Comparison of ENCODE assay signal across 10 mouse cellular contexts in the genomic region with DNA sequence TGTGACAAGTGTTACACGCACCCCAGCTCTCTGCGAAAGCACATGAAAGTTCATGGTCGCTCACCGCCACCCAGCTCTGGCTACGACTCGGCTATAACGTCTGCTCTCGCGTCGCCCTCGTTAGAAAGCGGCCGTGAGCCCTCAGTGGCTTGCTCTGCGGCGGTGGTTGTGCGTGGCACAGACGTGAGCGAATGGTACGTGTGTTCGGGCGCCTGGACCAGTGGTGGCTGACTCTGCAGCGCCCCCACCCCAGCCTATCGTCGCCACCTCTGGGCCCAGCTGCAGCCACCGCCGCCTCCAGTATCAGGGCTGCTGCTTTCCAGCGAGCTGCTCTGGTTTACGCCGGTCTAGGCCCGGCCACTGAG. TPM values are rescaled to one million over a fixed set of nuclear protein-coding genes. Genes with fewer than 3 reads are reported as not detected.
DNase-seq lines count a peak whose midpoint lies in the region; ATAC-seq and TF ChIP-seq lines count a peak whose summit lies in the region.
"Had no signal": no experiment of that assay in that cellular context is flagged by ENCODE, and none has a peak within 500 bp of the region (broad histone marks: within the 10 kb centered on the region; RNA-seq: fewer than 3 reads in every experiment).

No protein-coding gene starts in this region.

- peaks cover 7% of the 10 kb centered on the region; the same call in 1 of the 2 replicates for H3K9me3 ChIP-seq in ES-Bruce4 (replicated peaks; ENCODE audit: control insufficient read depth, insufficient read depth, low read length, poor library complexity, severe bottlenecking)
- H3K9me3 ChIP-seq in forebrain, embryonic 10.5 days: no peaks in the 10 kb centered on the region
- H3K9me3 ChIP-seq in limb, embryonic 14.5 days (ENCODE audit: control insufficient read depth, low read length): no peaks in the 10 kb centered on the region
- H3K9me3 ChIP-seq in intestine, embryonic 15.5 days: no peaks in the 10 kb centered on the region

- peak; percentile 17 for TF ChIP-seq CTCF in ES-Bruce4 (IDR thresholded peaks at IDR 0.05; ENCODE audit: low read depth, low read length)

- H3K4me2 ChIP-seq in limb, embryonic 14.5 days (replicated peaks; ENCODE audit: low read depth, low read length, severe bottlenecking): no peak overlapping the region
- no peak overlapping the region for H3K4me2 ChIP-seq in intestine, embryonic 15.5 days (replicated peaks)

- peak; percentile 71 for DNase-seq in ZHBTc4 (ENCODE audit: low read depth, low spot score)
- peak; percentile 75 for DNase-seq in forebrain, embryonic 10.5 days (ENCODE audit: extremely low spot score, low spot score)
- no peak for DNase-seq in limb, embryonic 14.5 days (ENCODE audit: low spot score)
- DNase-seq in T-cell, adult 2 months (ENCODE audit: low spot score): no peak
- no peak for DNase-seq in kidney, postnatal 10 days
- DNase-seq: thymus, adult 18-20 months had no signal

- H3K9ac ChIP-seq in ES-Bruce4 (ENCODE audit: low read depth, poor library complexity, severe bottlenecking): no peak overlapping the region
- H3K9ac ChIP-seq in limb, embryonic 14.5 days (ENCODE audit: low read depth, low read length, severe bottlenecking): no peak overlapping the region
- no peak overlapping the region for H3K9ac ChIP-seq in intestine, embryonic 15.5 days
- H3K9ac ChIP-seq: liver, embryonic 14.5 days had no signal

- ATAC-seq in limb, embryonic 14.5 days (ENCODE audit: low FRiP score, low read depth): peak; percentile 35; the same call in 1 of the 2 replicates
- ATAC-seq in intestine, embryonic 15.5 days: no peak
- no peak for ATAC-seq in frontal cortex, adult (ENCODE audit: low TSS enrichment)

- H3K36me3 ChIP-seq in ES-Bruce4 (ENCODE audit: control insufficient read depth, insufficient read depth, low read length, poor library complexity, severe bottlenecking): no peaks in the 10 kb centered on the region
- H3K36me3 ChIP-seq in forebrain, embryonic 10.5 days (replicated peaks): no peaks in the 10 kb centered on the region
- no peaks in the 10 kb centered on the region for H3K36me3 ChIP-seq in limb, embryonic 14.5 days (ENCODE audit: control insufficient read depth, insufficient read depth, low read length)
- no peaks in the 10 kb centered on the region for H3K36me3 ChIP-seq in intestine, embryonic 15.5 days

- no peak overlapping the region for H3K27ac ChIP-seq in ES-Bruce4 (ENCODE audit: insufficient read depth, low read length)
- peak overlapping the region; percentile 99 for H3K27ac ChIP-seq in forebrain, embryonic 10.5 days
- no peak overlapping the region for H3K27ac ChIP-seq in limb, embryonic 14.5 days (replicated peaks; ENCODE audit: low read depth, low read length)
- no peak overlapping the region for H3K27ac ChIP-seq in intestine, embryonic 15.5 days
- H3K27ac ChIP-seq: liver, embryonic 14.5 days had no signal

- peaks cover 1% of the 10 kb centered on the region for H3K4me1 ChIP-seq in ES-Bruce4 (ENCODE audit: control insufficient read depth, insufficient read depth, low read length)
- H3K4me1 ChIP-seq in forebrain, embryonic 10.5 days: peaks cover 92% of the 10 kb centered on the region
- peaks cover 8% of the 10 kb centered on the region for H3K4me1 ChIP-seq in limb, embryonic 14.5 days (ENCODE audit: control insufficient read depth, insufficient read depth, low read length)
- peaks cover 7% of the 10 kb centered on the region; the same call in 1 of the 2 replicates for H3K4me1 ChIP-seq in intestine, embryonic 15.5 days (replicated peaks)

- WGBS in forebrain, embryonic 10.5 days: under 1% methylated on average over 30 of the region's 30 CpGs
- WGBS in limb, embryonic 14.5 days: under 1% methylated on average over 26 of the region's 30 CpGs
- WGBS in intestine, embryonic 15.5 days: under 1% methylated on average over 30 of the region's 30 CpGs

- H3K4me3 ChIP-seq in ES-Bruce4 (ENCODE audit: low read depth, low read length): peak overlapping the region; percentile 62
- peak overlapping the region; percentile 73 for H3K4me3 ChIP-seq in forebrain, embryonic 10.5 days
- H3K4me3 ChIP-seq in limb, embryonic 14.5 days (replicated peaks; ENCODE audit: low read length): no peak overlapping the region
- H3K4me3 ChIP-seq in intestine, embryonic 15.5 days (replicated peaks): no peak overlapping the region

- TF ChIP-seq EP300 in ES-Bruce4 (IDR thresholded peaks at IDR 0.05; ENCODE audit: insufficient read depth, low read depth, low read length): no peak

- TF ChIP-seq POLR2A in ES-Bruce4 (IDR thresholded peaks at IDR 0.05; ENCODE audit: insufficient read depth, low read length): no peak
- no peak for TF ChIP-seq POLR2A in limb, embryonic 14.5 days (IDR thresholded peaks at IDR 0.05; ENCODE audit: borderline replicate concordance, extremely low read depth, insufficient read depth, insufficient read length)

- peaks cover 32% of the 10 kb centered on the region for H3K27me3 ChIP-seq in ES-Bruce4 (ENCODE audit: control insufficient read depth, insufficient read depth, low read length, poor library complexity, severe bottlenecking)
- H3K27me3 ChIP-seq in forebrain, embryonic 10.5 days (ENCODE audit: poor library complexity, severe bottlenecking): peaks cover 100% of the 10 kb centered on the region
- peaks cover 99% of the 10 kb centered on the region for H3K27me3 ChIP-seq in limb, embryonic 14.5 days (ENCODE audit: control insufficient read depth, insufficient read depth, low read length)
- H3K27me3 ChIP-seq in intestine, embryonic 15.5 days (replicated peaks): peaks cover 95% of the 10 kb centered on the region

RNA-seq across cellular contexts. Expression of a gene that starts 18.5 kb away (rescaled TPM):
- polyA plus RNA-seq in ES-Bruce4 (2011; ENCODE audit: insufficient read depth, insufficient read length, low read depth, missing spikeins): 0.13 TPM in 1 of 2 replicates, not detected in the other
- polyA plus RNA-seq in forebrain, embryonic 10.5 days (2016; fragmentation: Nextera tagmentation; extraction: Ambion mirVana): 6.2 and 8.9 TPM in 2 replicates
- 6.0 and 14.6 TPM in 2 replicates for polyA plus RNA-seq in limb, embryonic 14.5 days (2012; rRNA removed)
- 0.21 and 0.23 TPM in 2 replicates for polyA plus RNA-seq in limb, embryonic 14.5 days (2014; fragmentation: Nextera tagmentation; extraction: Ambion mirVana)
- polyA plus RNA-seq in intestine, embryonic 15.5 days (2015; fragmentation: Nextera tagmentation; extraction: Ambion mirVana): 0.09 TPM in 1 of 2 replicates, not detected in the other

RNA-seq across cellular contexts. Expression of a gene that starts 21.9 kb away (rescaled TPM):
- polyA plus RNA-seq in ES-Bruce4 (2011; ENCODE audit: insufficient read depth, insufficient read length, low read depth, missing spikeins): not detected in 2 replicates
- 24.8 and 41.8 TPM in 2 replicates for polyA plus RNA-seq in forebrain, embryonic 10.5 days (2016; fragmentation: Nextera tagmentation; extraction: Ambion mirVana)
- 0.38 and 0.69 TPM in 2 replicates for polyA plus RNA-seq in limb, embryonic 14.5 days (2012; rRNA removed)
- 0.10 and 0.39 TPM in 2 replicates for polyA plus RNA-seq in limb, embryonic 14.5 days (2014; fragmentation: Nextera tagmentation; extraction: Ambion mirVana)
- 0.16 TPM in 1 of 2 replicates, not detected in the other for polyA plus RNA-seq in intestine, embryonic 15.5 days (2015; fragmentation: Nextera tagmentation; extraction: Ambion mirVana)

Comparison
In these comparisons a context has a peak if more than half of its experiments do, and no peak if none do; other contexts are left out.
1. H3K4me3 ChIP-seq: peak in ES-Bruce4 (single experiment) and forebrain, embryonic 10.5 days (single experiment); none in limb, embryonic 14.5 days (single experiment) and intestine, embryonic 15.5 days (single experiment).
2. DNase-seq: peak in ZHBTc4 (single experiment) and forebrain, embryonic 10.5 days (single experiment); none in limb, embryonic 14.5 days (single experiment), T-cell, adult 2 months (single experiment) and kidney, postnatal 10 days (single experiment).
3. RNA of a gene that starts 21.9 kb away (polyA plus RNA-seq): 24.8 to 41.8 TPM in forebrain, embryonic 10.5 days; 0.10 to 0.69 TPM in limb, embryonic 14.5 days, not detected in ES-Bruce4 and 0.16 TPM in intestine, embryonic 15.5 days; every median in the first group is over 10 times any median in the second.